ENCODE assay signal across 25 mouse cellular contexts in the genomic region with DNA sequence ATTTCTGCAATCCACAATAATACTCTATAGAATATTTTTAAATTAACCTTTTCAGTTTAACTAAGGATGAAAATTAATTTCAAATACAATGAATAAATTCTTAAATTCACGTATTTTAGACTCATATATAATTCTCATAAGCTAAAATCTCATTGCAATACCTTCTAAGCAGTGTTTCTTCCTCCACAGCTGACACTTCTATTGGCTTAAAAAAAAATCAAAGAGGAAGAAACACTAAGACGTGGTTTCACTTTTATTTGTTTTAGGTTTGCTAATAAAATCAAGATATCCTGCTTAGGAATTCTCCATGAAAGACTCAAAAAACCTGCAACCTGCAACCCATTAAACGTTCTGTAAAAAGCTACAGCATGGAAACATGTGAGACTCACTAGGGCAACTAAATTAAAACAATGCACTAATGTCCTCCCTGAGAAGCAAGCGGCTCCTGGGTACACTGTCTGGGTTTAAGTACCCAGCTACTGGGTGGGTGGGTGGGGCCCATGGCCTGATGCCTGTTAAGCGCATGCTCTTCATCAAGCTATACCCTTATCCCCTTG.
DNase-seq lines count a peak whose midpoint lies in the region; ATAC-seq lines count a peak whose summit lies in the region.
"Had no signal": no experiment of that assay in that cellular context is flagged by ENCODE, and none has a peak within 500 bp of the region (broad histone marks: within the 10 kb centered on the region; RNA-seq: fewer than 3 reads in every experiment).

No protein-coding gene starts in this region.

- H3K36me3 ChIP-seq in forebrain, embryonic 10.5 days (replicated peaks), result no peaks in the 10 kb centered on the region
- no peaks in the 10 kb centered on the region for H3K36me3 ChIP-seq in liver, embryonic 12.5 days
- H3K36me3 ChIP-seq: forebrain, embryonic 12.5 days; heart, embryonic 10.5 days; limb, embryonic 15.5 days; liver, embryonic 15.5 days; lung, embryonic 15.5 days; midbrain, embryonic 10.5 days had no signal

- no peaks in the 10 kb centered on the region for H3K27me3 ChIP-seq in forebrain, embryonic 10.5 days (ENCODE audit: poor library complexity, severe bottlenecking)
- H3K27me3 ChIP-seq in liver, embryonic 12.5 days (replicated peaks), result no peaks in the 10 kb centered on the region
- H3K27me3 ChIP-seq: forebrain, embryonic 12.5 days; limb, embryonic 15.5 days; liver, embryonic 15.5 days; lung, embryonic 15.5 days had no signal

- no peaks in the 10 kb centered on the region for H3K9me3 ChIP-seq in forebrain, embryonic 10.5 days
- H3K9me3 ChIP-seq in liver, embryonic 12.5 days (replicated peaks), result no peaks in the 10 kb centered on the region
- H3K9me3 ChIP-seq: forebrain, embryonic 12.5 days; heart, embryonic 10.5 days; limb, embryonic 15.5 days; liver, embryonic 15.5 days; lung, embryonic 15.5 days; midbrain, embryonic 10.5 days had no signal

- 68% methylated on average over 5 of the region's 5 CpGs for WGBS in forebrain, embryonic 10.5 days
- WGBS in liver, embryonic 12.5 days (ENCODE audit: insufficient replicate concordance), result 67% methylated on average over 5 of the region's 5 CpGs

- peaks cover 5% of the 10 kb centered on the region for H3K4me1 ChIP-seq in forebrain, embryonic 10.5 days
- H3K4me1 ChIP-seq in liver, embryonic 12.5 days, result no peaks in the 10 kb centered on the region
- H3K4me1 ChIP-seq: liver, embryonic 15.5 days had no signal

- H3K27ac ChIP-seq in forebrain, embryonic 10.5 days, result no peak overlapping the region
- H3K27ac ChIP-seq in liver, embryonic 12.5 days, result no peak overlapping the region
- H3K27ac ChIP-seq: forebrain, embryonic 12.5 days; gastrocnemius, adult 2 months; heart, embryonic 10.5 days; hindbrain, embryonic 14.5 days; layer of hippocampus, adult 2 months; limb, embryonic 15.5 days; liver, embryonic 15.5 days; lung, embryonic 15.5 days; midbrain, embryonic 10.5 days had no signal

- no peak overlapping the region for H3K4me3 ChIP-seq in forebrain, embryonic 10.5 days
- H3K4me3 ChIP-seq in liver, embryonic 12.5 days, result no peak overlapping the region
- H3K4me3 ChIP-seq: forebrain, embryonic 12.5 days; gastrocnemius, adult 2 months; heart, embryonic 10.5 days; layer of hippocampus, adult 2 months; limb, embryonic 15.5 days; liver, embryonic 15.5 days; lung, embryonic 15.5 days; midbrain, embryonic 10.5 days had no signal

- no peak overlapping the region for H3K9ac ChIP-seq in liver, embryonic 12.5 days
- H3K9ac ChIP-seq: forebrain, embryonic 12.5 days; hindbrain, embryonic 14.5 days; limb, embryonic 15.5 days; liver, embryonic 15.5 days; lung, embryonic 15.5 days had no signal

- DNase-seq in A20 (ENCODE audit: low read depth, low spot score), result peak; percentile 68
- DNase-seq in CD4-positive, CD25-positive, alpha-beta regulatory T cell, adult 2 months (ENCODE audit: low read depth, low spot score), result peak; percentile 7
- peak; percentile 48 for DNase-seq in forelimb bud, embryonic 11.5 days (ENCODE audit: low read depth, low spot score)
- DNase-seq in forebrain, embryonic 10.5 days (ENCODE audit: extremely low spot score, low spot score), result no peak
- DNase-seq in right cerebral cortex, adult 18-20 months, result no peak
- DNase-seq: cerebellum, adult 18-20 months; cerebellum, postnatal 25 days; gastrocnemius, adult 2 months; heart, postnatal 4 days; kidney, adult 9 months; kidney, postnatal 25 days; lung, postnatal 36 days; right cerebral cortex, postnatal 14 days; thymus, postnatal 25 days had no signal

- peak; percentile 55 for ATAC-seq in megakaryocyte, adult 5-6 weeks (ENCODE audit: poor library complexity, severe bottlenecking)
- ATAC-seq in liver, embryonic 12.5 days, result no peak
- ATAC-seq: intestine, embryonic 16.5 days had no signal

- no peak overlapping the region for H3K4me2 ChIP-seq in liver, embryonic 12.5 days
- H3K4me2 ChIP-seq: forebrain, embryonic 12.5 days; hindbrain, embryonic 14.5 days; limb, embryonic 15.5 days; liver, embryonic 15.5 days; lung, embryonic 15.5 days had no signal

Comparison
In these comparisons a context has a peak if more than half of its experiments do, and no peak if none do; other contexts are left out.
1. DNase-seq: peak in A20 (single experiment), CD4-positive, CD25-positive, alpha-beta regulatory T cell, adult 2 months (single experiment) and forelimb bud, embryonic 11.5 days (single experiment); none in forebrain, embryonic 10.5 days (single experiment) and right cerebral cortex, adult 18-20 months (single experiment).